In the genomic region with DNA sequence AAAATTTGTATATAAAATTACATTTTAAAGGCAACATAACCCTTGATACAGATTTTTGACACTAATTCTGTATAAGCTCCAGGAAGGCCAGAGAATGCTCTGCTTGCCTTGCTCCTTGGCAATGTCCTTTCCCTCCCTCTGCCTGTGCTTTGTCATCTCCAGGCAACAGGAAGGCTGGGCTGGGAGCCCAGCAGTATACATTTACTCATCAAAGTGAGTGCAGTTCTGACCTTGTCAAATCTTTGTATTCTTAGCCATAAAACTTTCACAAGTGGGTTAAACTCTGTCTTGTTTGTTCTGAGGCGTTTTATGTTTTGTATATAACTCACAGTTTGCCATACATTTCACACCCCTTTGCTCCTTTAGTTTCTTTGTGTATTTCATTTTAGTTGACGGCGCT, we compare ENCODE assay signal across 16 mouse cellular contexts.
A peak's percentile ranks its signal among the peaks of the same experiment; 100 is the strongest.
DNase-seq lines count a peak whose midpoint lies in the region; ATAC-seq and TF ChIP-seq lines count a peak whose summit lies in the region.
"Had no signal": no experiment of that assay in that cellular context is flagged by ENCODE, and none has a peak within 500 bp of the region (broad histone marks: within the 10 kb centered on the region; RNA-seq: fewer than 3 reads in every experiment).

No protein-coding gene starts in this region.

- H3K27me3 ChIP-seq in kidney, embryonic 14.5 days (ENCODE audit: control insufficient read depth, insufficient read depth, low read length) = no peaks in the 10 kb centered on the region
- H3K27me3 ChIP-seq in midbrain, postnatal 0 days (ENCODE audit: insufficient read depth, low read length) = no peaks in the 10 kb centered on the region
- no peaks in the 10 kb centered on the region for H3K27me3 ChIP-seq in midbrain, embryonic 11.5 days (ENCODE audit: control insufficient read depth, insufficient read depth, low read length)
- no peaks in the 10 kb centered on the region for H3K27me3 ChIP-seq in forebrain, embryonic 11.5 days (ENCODE audit: control insufficient read depth, insufficient read depth, low read length)
- H3K27me3 ChIP-seq: embryonic facial prominence, embryonic 13.5 days had no signal

- no peak overlapping the region for H3K4me2 ChIP-seq in kidney, embryonic 14.5 days (replicated peaks; ENCODE audit: low read depth, low read length)
- H3K4me2 ChIP-seq in midbrain, postnatal 0 days (ENCODE audit: low read depth, low read length, poor library complexity, severe bottlenecking) = no peak overlapping the region
- no peak overlapping the region for H3K4me2 ChIP-seq in midbrain, embryonic 11.5 days
- H3K4me2 ChIP-seq in forebrain, embryonic 11.5 days (ENCODE audit: low read depth, low read length, severe bottlenecking) = no peak overlapping the region
- H3K4me2 ChIP-seq: embryonic facial prominence, embryonic 13.5 days had no signal

- no peak overlapping the region for H3K4me3 ChIP-seq in kidney, embryonic 14.5 days (ENCODE audit: low read length)
- no peak overlapping the region for H3K4me3 ChIP-seq in midbrain, postnatal 0 days (ENCODE audit: low read depth, low read length)
- no peak overlapping the region for H3K4me3 ChIP-seq in midbrain, embryonic 11.5 days (ENCODE audit: low read depth, low read length)
- H3K4me3 ChIP-seq in forebrain, embryonic 11.5 days (ENCODE audit: low read depth, low read length) = no peak overlapping the region
- H3K4me3 ChIP-seq: embryonic facial prominence, embryonic 13.5 days had no signal

- no peaks in the 10 kb centered on the region for H3K36me3 ChIP-seq in kidney, embryonic 14.5 days (ENCODE audit: control insufficient read depth, insufficient read depth, low read length)
- H3K36me3 ChIP-seq in midbrain, postnatal 0 days (ENCODE audit: insufficient read depth, low read length) = no peaks in the 10 kb centered on the region
- H3K36me3 ChIP-seq in midbrain, embryonic 11.5 days (ENCODE audit: control insufficient read depth, insufficient read depth, low read length) = no peaks in the 10 kb centered on the region
- no peaks in the 10 kb centered on the region for H3K36me3 ChIP-seq in forebrain, embryonic 11.5 days (ENCODE audit: control insufficient read depth, insufficient read depth, low read length)
- H3K36me3 ChIP-seq: embryonic facial prominence, embryonic 13.5 days had no signal

- no peaks in the 10 kb centered on the region for H3K4me1 ChIP-seq in kidney, embryonic 14.5 days (ENCODE audit: control insufficient read depth, insufficient read depth, low read length)
- H3K4me1 ChIP-seq in midbrain, postnatal 0 days (ENCODE audit: insufficient read depth, low read length) = no peaks in the 10 kb centered on the region
- no peaks in the 10 kb centered on the region for H3K4me1 ChIP-seq in midbrain, embryonic 11.5 days (ENCODE audit: control insufficient read depth, insufficient read depth, low read length)
- no peaks in the 10 kb centered on the region for H3K4me1 ChIP-seq in forebrain, embryonic 11.5 days (replicated peaks; ENCODE audit: control insufficient read depth, insufficient read depth, low read length)
- H3K4me1 ChIP-seq: embryonic facial prominence, embryonic 13.5 days had no signal

- WGBS in kidney, embryonic 14.5 days = 50% methylated on average over 3 of the region's 3 CpGs
- 76% methylated on average over 3 of the region's 3 CpGs for WGBS in midbrain, postnatal 0 days
- WGBS in midbrain, embryonic 11.5 days = 87% methylated on average over 3 of the region's 3 CpGs
- WGBS in forebrain, embryonic 11.5 days = 86% methylated on average over 3 of the region's 3 CpGs

- H3K9ac ChIP-seq in kidney, embryonic 14.5 days (ENCODE audit: low read depth, low read length) = no peak overlapping the region
- no peak overlapping the region for H3K9ac ChIP-seq in midbrain, postnatal 0 days (replicated peaks; ENCODE audit: low read length, poor library complexity, severe bottlenecking)
- H3K9ac ChIP-seq in midbrain, embryonic 11.5 days (ENCODE audit: low read length) = no peak overlapping the region
- H3K9ac ChIP-seq in forebrain, embryonic 11.5 days (ENCODE audit: low read length) = no peak overlapping the region
- H3K9ac ChIP-seq: embryonic facial prominence, embryonic 13.5 days had no signal

- ATAC-seq in kidney, embryonic 14.5 days (ENCODE audit: low FRiP score, low TSS enrichment) = peak; percentile 80; the same call in 1 of the 2 replicates
- no peak for ATAC-seq in midbrain, postnatal 0 days (ENCODE audit: low FRiP score)
- no peak for ATAC-seq in midbrain, embryonic 11.5 days (ENCODE audit: low FRiP score)
- ATAC-seq in forebrain, embryonic 11.5 days (replicated peaks; ENCODE audit: low FRiP score) = no peak

- TF ChIP-seq CTCF in midbrain, postnatal 0 days (IDR thresholded peaks at IDR 0.05) = no peak

- no peaks in the 10 kb centered on the region for H3K9me3 ChIP-seq in kidney, embryonic 14.5 days (ENCODE audit: control insufficient read depth, low read length)
- no peaks in the 10 kb centered on the region for H3K9me3 ChIP-seq in midbrain, postnatal 0 days (ENCODE audit: low read length)
- H3K9me3 ChIP-seq in midbrain, embryonic 11.5 days (ENCODE audit: control insufficient read depth, low read length) = no peaks in the 10 kb centered on the region
- no peaks in the 10 kb centered on the region for H3K9me3 ChIP-seq in forebrain, embryonic 11.5 days (ENCODE audit: control insufficient read depth, low read length)
- H3K9me3 ChIP-seq: embryonic facial prominence, embryonic 13.5 days had no signal

- H3K27ac ChIP-seq in kidney, embryonic 14.5 days (ENCODE audit: low read depth, low read length) = no peak overlapping the region
- H3K27ac ChIP-seq in midbrain, postnatal 0 days (ENCODE audit: low read depth, low read length) = no peak overlapping the region
- H3K27ac ChIP-seq in midbrain, embryonic 11.5 days (ENCODE audit: low read depth, low read length) = no peak overlapping the region
- no peak overlapping the region for H3K27ac ChIP-seq in forebrain, embryonic 11.5 days (ENCODE audit: low read depth, low read length)
- H3K27ac ChIP-seq: embryonic facial prominence, embryonic 13.5 days had no signal

- DNase-seq in adrenal gland, adult (ENCODE audit: inconsistent age in 2 of 2, low spot score in 1 of 2) = peak; percentile 13 to 57
- no peak for DNase-seq in adrenal gland, adult 18-20 months (ENCODE audit: low spot score in 2 of 2)
- DNase-seq in kidney, postnatal 36 days = no peak
- DNase-seq in midbrain, postnatal 0 days (ENCODE audit: low spot score) = peak; percentile 2
- no peak for DNase-seq in midbrain, embryonic 11.5 days (ENCODE audit: low spot score, missing footprints)
- DNase-seq in heart, adult 8-10 months (ENCODE audit: low spot score) = no peak
- DNase-seq in forebrain, embryonic 11.5 days (ENCODE audit: low spot score) = no peak
- DNase-seq: cerebellum, adult 11-12 months; cerebellum, postnatal 36 days; heart, adult 11 months; layer of hippocampus, adult 9-11 months; lung, postnatal 14 days; spleen, adult 18-20 months; thymus, postnatal 14 days had no signal

Comparison
In these comparisons a context has a peak if more than half of its experiments do, and no peak if none do; other contexts are left out.
1. DNase-seq: peak in adrenal gland, adult (2 of 2) and midbrain, postnatal 0 days (single experiment); none in adrenal gland, adult 18-20 months (0 of 2), kidney, postnatal 36 days (0 of 2), midbrain, embryonic 11.5 days (single experiment), heart, adult 8-10 months (single experiment) and forebrain, embryonic 11.5 days (single experiment).